Mouse (Mus musculus): Measurements from ENCODE around the gene Bri3bp. TPM values are rescaled to one million over a fixed set of nuclear protein-coding genes. Genes with fewer than 3 reads are reported as not detected.
A peak's percentile ranks its signal among the peaks of the same experiment; 100 is the strongest.

The Bri3bp gene
- polyA plus RNA-seq, 2 experiments, result 15.0 to 30.0 TPM

DNA sequence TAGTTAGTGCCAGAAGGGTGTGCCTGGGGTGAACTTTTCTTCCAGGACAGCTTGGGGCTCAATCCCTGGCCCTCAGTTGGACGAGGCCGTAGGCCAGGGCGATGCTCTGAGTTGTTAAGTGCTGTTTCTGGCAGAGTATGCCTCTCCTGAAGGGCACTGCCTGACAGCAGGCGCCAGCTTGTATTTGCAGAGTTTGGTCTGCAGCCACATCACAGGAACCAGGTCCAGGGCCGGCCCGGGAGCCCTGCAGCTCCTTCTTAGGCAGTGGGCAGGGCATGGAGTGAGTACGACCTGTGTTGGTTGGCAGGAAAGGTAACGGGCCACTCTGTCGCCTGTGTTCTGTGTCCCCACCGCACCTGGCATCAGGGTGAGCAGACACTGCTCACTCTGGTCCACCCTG lies 49.7 kb downstream of the Bri3bp start:
- no peak overlapping the region for H3K9ac ChIP-seq (ENCODE audit: low read depth, low read length, severe bottlenecking)
- no peak overlapping the region for H3K4me3 ChIP-seq (replicated peaks; ENCODE audit: low read length)
- no peak overlapping the region for H3K27ac ChIP-seq (replicated peaks; ENCODE audit: low read depth, low read length)
- TF ChIP-seq POLR2A (IDR thresholded peaks at IDR 0.05; ENCODE audit: borderline replicate concordance, extremely low read depth, insufficient read depth, insufficient read length), result no peak
- H3K4me1 ChIP-seq (ENCODE audit: control insufficient read depth, insufficient read depth, low read length), result no peaks in the 10 kb centered on the region
- H3K9me3 ChIP-seq (ENCODE audit: control insufficient read depth, low read length), result no peaks in the 10 kb centered on the region
- no peak for DNase-seq (ENCODE audit: low spot score)
- H3K4me2 ChIP-seq (replicated peaks; ENCODE audit: low read depth, low read length, severe bottlenecking), result no peak overlapping the region
- peaks cover 51% of the 10 kb centered on the region for H3K36me3 ChIP-seq (ENCODE audit: control insufficient read depth, insufficient read depth, low read length)
- 95% methylated on average over 10 of the region's 10 CpGs for WGBS
- H3K27me3 ChIP-seq (ENCODE audit: control insufficient read depth, insufficient read depth, low read length), result no peaks in the 10 kb centered on the region
- no peak for ATAC-seq (ENCODE audit: low FRiP score, low read depth)

- Histone ChIP-seq H3K27ac (replicated peaks; ENCODE audit: low read depth, low read length) (no peak overlapping the region), H3K9ac (ENCODE audit: low read depth, low read length, severe bottlenecking) (no peak overlapping the region), H3K36me3 (ENCODE audit: control insufficient read depth, insufficient read depth, low read length) (peaks cover 45% of the 10 kb centered on the region), H3K4me1 (ENCODE audit: control insufficient read depth, insufficient read depth, low read length) (no peaks in the 10 kb centered on the region), H3K27me3 (ENCODE audit: control insufficient read depth, insufficient read depth, low read length) (no peaks in the 10 kb centered on the region), H3K4me3 (replicated peaks; ENCODE audit: low read length) (no peak overlapping the region), H3K9me3 (ENCODE audit: control insufficient read depth, low read length) (no peaks in the 10 kb centered on the region), H3K4me2 (replicated peaks; ENCODE audit: low read depth, low read length, severe bottlenecking) (no peak overlapping the region)
- ATAC-seq (ENCODE audit: low FRiP score, low read depth) (no peak), DNase-seq (ENCODE audit: low spot score) (no peak)
- 72% methylated on average over 17 of the region's 17 CpGs for WGBS
- no peak for TF ChIP-seq POLR2A (IDR thresholded peaks at IDR 0.05; ENCODE audit: borderline replicate concordance, extremely low read depth, insufficient read depth, insufficient read length)
Observed at GRCm38 (mm10) chr5:125492379-125493092, 51.2 kb downstream of the Bri3bp start.

- H3K27ac ChIP-seq (replicated peaks; ENCODE audit: low read depth, low read length), result no peak overlapping the region
- H3K4me3 ChIP-seq (replicated peaks; ENCODE audit: low read length), result no peak overlapping the region
- ATAC-seq (ENCODE audit: low FRiP score, low read depth), result no peak
- no peak overlapping the region for H3K9ac ChIP-seq (ENCODE audit: low read depth, low read length, severe bottlenecking)
- H3K4me2 ChIP-seq (replicated peaks; ENCODE audit: low read depth, low read length, severe bottlenecking), result no peak overlapping the region
- no peaks in the 10 kb centered on the region for H3K27me3 ChIP-seq (ENCODE audit: control insufficient read depth, insufficient read depth, low read length)
- 62% methylated on average over 5 of the region's 5 CpGs for WGBS
- TF ChIP-seq POLR2A (IDR thresholded peaks at IDR 0.05; ENCODE audit: borderline replicate concordance, extremely low read depth, insufficient read depth, insufficient read length), result no peak
- no peaks in the 10 kb centered on the region for H3K9me3 ChIP-seq (ENCODE audit: control insufficient read depth, low read length)
- no peaks in the 10 kb centered on the region for H3K4me1 ChIP-seq (ENCODE audit: control insufficient read depth, insufficient read depth, low read length)
- peaks cover 41% of the 10 kb centered on the region for H3K36me3 ChIP-seq (ENCODE audit: control insufficient read depth, insufficient read depth, low read length)
- DNase-seq (ENCODE audit: low spot score), result no peak
Observed at GRCm38 (mm10) chr5:125493093-125493423, 51.7 kb downstream of the Bri3bp start.

DNA sequence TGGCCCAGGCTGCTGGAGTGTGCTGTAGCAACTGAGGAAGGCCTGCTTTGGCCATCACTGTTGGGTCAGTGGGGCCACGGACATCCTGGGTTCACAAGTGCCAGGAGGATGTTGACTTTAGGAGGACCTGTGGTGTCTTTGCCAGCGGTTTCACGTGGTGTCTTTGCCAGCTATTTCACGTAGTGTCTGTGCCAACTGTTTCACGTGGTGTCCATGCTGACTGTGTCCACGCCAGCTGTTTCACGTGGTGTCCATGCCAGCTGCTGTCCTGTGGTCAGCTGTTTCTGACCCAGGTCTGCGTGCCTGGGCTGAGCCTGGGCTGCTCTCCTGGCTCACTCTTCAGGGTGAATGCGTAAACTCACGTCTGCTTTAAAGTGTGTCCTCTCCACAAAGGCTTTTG lies 54.3 kb downstream of the Bri3bp start:
- H3K4me2 ChIP-seq (replicated peaks; ENCODE audit: low read depth, low read length, severe bottlenecking), result no peak overlapping the region
- 94% methylated on average over 10 of the region's 10 CpGs for WGBS
- peaks cover 35% of the 10 kb centered on the region for H3K36me3 ChIP-seq (ENCODE audit: control insufficient read depth, insufficient read depth, low read length)

GRCm38 (mm10) chr5:125497821-125498600 lies 56.6 kb downstream of the Bri3bp start:
- H3K4me2 ChIP-seq (replicated peaks; ENCODE audit: low read depth, low read length, severe bottlenecking), result no peak overlapping the region
- no peak for ATAC-seq (ENCODE audit: low FRiP score, low read depth)

More for the DNA sequence above, 54.3 kb downstream of the Bri3bp start:
- DNase-seq (ENCODE audit: low spot score), result no peak
- TF ChIP-seq POLR2A (IDR thresholded peaks at IDR 0.05; ENCODE audit: borderline replicate concordance, extremely low read depth, insufficient read depth, insufficient read length), result no peak
- Histone ChIP-seq H3K9ac (ENCODE audit: low read depth, low read length, severe bottlenecking) (no peak overlapping the region), H3K4me3 (replicated peaks; ENCODE audit: low read length) (no peak overlapping the region), H3K27ac (replicated peaks; ENCODE audit: low read depth, low read length) (no peak overlapping the region), H3K4me1 (ENCODE audit: control insufficient read depth, insufficient read depth, low read length) (no peaks in the 10 kb centered on the region), H3K27me3 (ENCODE audit: control insufficient read depth, insufficient read depth, low read length) (no peaks in the 10 kb centered on the region), H3K9me3 (ENCODE audit: control insufficient read depth, low read length) (no peaks in the 10 kb centered on the region)
- no peak for ATAC-seq (ENCODE audit: low FRiP score, low read depth)

More at GRCm38 (mm10) chr5:125497821-125498600, 56.6 kb downstream of the Bri3bp start:
- Histone ChIP-seq H3K4me3 (replicated peaks; ENCODE audit: low read length) (no peak overlapping the region), H3K9me3 (ENCODE audit: control insufficient read depth, low read length) (no peaks in the 10 kb centered on the region), H3K4me1 (ENCODE audit: control insufficient read depth, insufficient read depth, low read length) (no peaks in the 10 kb centered on the region), H3K27ac (replicated peaks; ENCODE audit: low read depth, low read length) (no peak overlapping the region), H3K27me3 (ENCODE audit: control insufficient read depth, insufficient read depth, low read length) (no peaks in the 10 kb centered on the region), H3K9ac (ENCODE audit: low read depth, low read length, severe bottlenecking) (no peak overlapping the region), H3K36me3 (ENCODE audit: control insufficient read depth, insufficient read depth, low read length) (peaks cover 25% of the 10 kb centered on the region)
- 64% methylated on average over 12 of the region's 12 CpGs for WGBS
- no peak for TF ChIP-seq POLR2A (IDR thresholded peaks at IDR 0.05; ENCODE audit: borderline replicate concordance, extremely low read depth, insufficient read depth, insufficient read length)
- DNase-seq (ENCODE audit: low spot score), result peak; percentile 42
